In the genomic region with DNA sequence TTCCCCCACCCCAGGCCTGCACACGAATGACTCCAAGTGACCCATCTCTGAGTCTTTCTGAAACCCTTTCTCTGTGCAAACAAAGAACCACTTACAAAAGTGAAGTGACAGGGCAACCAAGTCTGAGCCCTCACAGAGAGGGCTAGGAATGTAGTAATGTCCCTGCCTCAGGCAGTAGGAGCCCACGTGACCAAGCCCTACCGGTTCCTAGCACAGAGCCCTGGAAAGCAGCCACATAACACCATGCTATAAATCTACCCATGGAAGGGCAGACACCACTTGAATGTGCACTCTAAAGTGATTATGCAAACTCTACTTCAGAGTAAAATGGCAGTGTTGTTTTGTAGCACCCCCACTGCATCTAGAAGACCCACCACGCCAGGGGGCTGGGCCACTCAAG, we compare ENCODE assay signal across 12 mouse cellular contexts. TPM values are rescaled to one million over a fixed set of nuclear protein-coding genes. Genes with fewer than 3 reads are reported as not detected.
DNase-seq lines count a peak whose midpoint lies in the region; ATAC-seq and TF ChIP-seq lines count a peak whose summit lies in the region.
"Had no signal": no experiment of that assay in that cellular context is flagged by ENCODE, and none has a peak within 500 bp of the region (broad histone marks: within the 10 kb centered on the region; RNA-seq: fewer than 3 reads in every experiment).

No protein-coding gene starts in this region.

- H3K9me3 ChIP-seq in heart, embryonic 16.5 days (replicated peaks; ENCODE audit: control insufficient read depth, low read length), result no peaks in the 10 kb centered on the region
- no peaks in the 10 kb centered on the region for H3K9me3 ChIP-seq in kidney, embryonic 15.5 days (replicated peaks)
- no peaks in the 10 kb centered on the region for H3K9me3 ChIP-seq in midbrain, embryonic 13.5 days

- H3K27ac ChIP-seq in heart, embryonic 16.5 days (ENCODE audit: low read length), result peak overlapping the region; percentile 74
- no peak overlapping the region for H3K27ac ChIP-seq in heart, adult 2 months
- H3K27ac ChIP-seq in kidney, embryonic 15.5 days, result peak overlapping the region; percentile 15; the same call in 1 of the 2 replicates
- H3K27ac ChIP-seq in midbrain, embryonic 13.5 days, result no peak overlapping the region
- H3K27ac ChIP-seq in cerebellum, adult 2 months (ENCODE audit: insufficient read depth, low read length), result no peak overlapping the region

- no peak for TF ChIP-seq CTCF in heart, adult 2 months (IDR thresholded peaks at IDR 0.05)
- TF ChIP-seq CTCF in cerebellum, adult 2 months (IDR thresholded peaks at IDR 0.05; ENCODE audit: borderline replicate concordance, insufficient read depth, low read depth, low read length), result no peak

- DNase-seq in heart, adult 2 months, result no peak
- peak; percentile 63 for DNase-seq in adrenal gland, postnatal 10 days
- peak; percentile 33 for DNase-seq in lung, postnatal 14 days
- DNase-seq in cerebellum, adult 2 months, result no peak
- no peak for DNase-seq in left cerebral cortex, postnatal 14 days (ENCODE audit: low spot score in 2 of 2)
- DNase-seq: gastrocnemius, postnatal 10 days; thymus, postnatal 25 days had no signal

- no peak for TF ChIP-seq EP300 in heart, adult 2 months (IDR thresholded peaks at IDR 0.05; ENCODE audit: insufficient read depth, low read depth, low read length)

- H3K79me2 ChIP-seq in heart, adult 2 months (replicated peaks; ENCODE audit: control insufficient read depth, insufficient read depth, low read length), result no peaks in the 10 kb centered on the region

- H3K36me3 ChIP-seq in heart, embryonic 16.5 days (ENCODE audit: control insufficient read depth, insufficient read depth), result peaks cover 30% of the 10 kb centered on the region
- no peaks in the 10 kb centered on the region; the same call in 1 of the 2 replicates for H3K36me3 ChIP-seq in heart, adult 2 months (ENCODE audit: control insufficient read depth, insufficient read depth, low read length)
- peaks cover 85% of the 10 kb centered on the region for H3K36me3 ChIP-seq in kidney, embryonic 15.5 days
- peaks cover 82% of the 10 kb centered on the region for H3K36me3 ChIP-seq in midbrain, embryonic 13.5 days

- H3K27me3 ChIP-seq in heart, embryonic 16.5 days (ENCODE audit: control insufficient read depth, insufficient read depth, low read length), result no peaks in the 10 kb centered on the region
- no peaks in the 10 kb centered on the region for H3K27me3 ChIP-seq in heart, adult 2 months (ENCODE audit: control insufficient read depth, insufficient read depth, low read length)
- H3K27me3 ChIP-seq in kidney, embryonic 15.5 days, result no peaks in the 10 kb centered on the region
- H3K27me3 ChIP-seq in midbrain, embryonic 13.5 days, result no peaks in the 10 kb centered on the region
- no peaks in the 10 kb centered on the region for H3K27me3 ChIP-seq in cerebellum, adult 2 months (ENCODE audit: control insufficient read depth, insufficient read depth, low read length)
- H3K27me3 ChIP-seq: CH12.LX had no signal

- intact Hi-C loops in heart, adult 2 months (cut with DNase I), result no loop called here
- intact Hi-C loops in left cerebral cortex, postnatal 14 days (cut with DNase I), result no loop called here

- H3K9ac ChIP-seq in heart, embryonic 16.5 days (ENCODE audit: low read length), result no peak overlapping the region
- H3K9ac ChIP-seq in heart, adult 2 months (ENCODE audit: low read depth, low read length), result no peak overlapping the region
- no peak overlapping the region for H3K9ac ChIP-seq in kidney, embryonic 15.5 days
- H3K9ac ChIP-seq in midbrain, embryonic 13.5 days (replicated peaks), result no peak overlapping the region

- H3K4me2 ChIP-seq in heart, embryonic 16.5 days (ENCODE audit: low read depth, low read length), result no peak overlapping the region
- no peak overlapping the region for H3K4me2 ChIP-seq in kidney, embryonic 15.5 days
- no peak overlapping the region for H3K4me2 ChIP-seq in midbrain, embryonic 13.5 days (replicated peaks)

- no peak for TF ChIP-seq POLR2A in heart, adult 2 months (IDR thresholded peaks at IDR 0.05; ENCODE audit: insufficient read depth, low read depth, low read length)
- no peak for TF ChIP-seq POLR2A in cerebellum, adult 2 months (IDR thresholded peaks at IDR 0.05; ENCODE audit: borderline replicate concordance, insufficient read depth, low read length)

- H3K4me3 ChIP-seq in heart, embryonic 16.5 days (ENCODE audit: low read length), result no peak overlapping the region
- no peak overlapping the region for H3K4me3 ChIP-seq in heart, adult 2 months
- no peak overlapping the region for H3K4me3 ChIP-seq in kidney, embryonic 15.5 days (replicated peaks)
- H3K4me3 ChIP-seq in midbrain, embryonic 13.5 days (replicated peaks), result no peak overlapping the region
- H3K4me3 ChIP-seq in cerebellum, adult 2 months (replicated peaks; ENCODE audit: insufficient read depth, low read depth, low read length), result no peak overlapping the region

- peak; percentile 80 for ATAC-seq in heart, embryonic 16.5 days (replicated peaks; ENCODE audit: extremely low read depth, insufficient read depth, low FRiP score)
- peak; percentile 69; the same call in 1 of the 2 replicates for ATAC-seq in kidney, embryonic 15.5 days (replicated peaks; ENCODE audit: low FRiP score)
- no peak for ATAC-seq in midbrain, embryonic 13.5 days

- no peaks in the 10 kb centered on the region for H3K4me1 ChIP-seq in heart, embryonic 16.5 days (ENCODE audit: control insufficient read depth, insufficient read depth, low read length)
- no peaks in the 10 kb centered on the region for H3K4me1 ChIP-seq in heart, adult 2 months (ENCODE audit: control insufficient read depth, insufficient read depth, low read length)
- no peaks in the 10 kb centered on the region for H3K4me1 ChIP-seq in kidney, embryonic 15.5 days
- H3K4me1 ChIP-seq in midbrain, embryonic 13.5 days (replicated peaks), result no peaks in the 10 kb centered on the region
- H3K4me1 ChIP-seq in cerebellum, adult 2 months (ENCODE audit: control insufficient read depth, insufficient read depth, low read length), result no peaks in the 10 kb centered on the region

- 58% methylated on average over 4 of the region's 4 CpGs for WGBS in heart, embryonic 16.5 days
- WGBS in heart, adult 2 months, result 76% methylated on average over 4 of the region's 4 CpGs
- WGBS in kidney, embryonic 15.5 days, result 56% methylated on average over 4 of the region's 4 CpGs
- WGBS in midbrain, embryonic 13.5 days, result 79% methylated on average over 4 of the region's 4 CpGs
- 62% methylated on average over 4 of the region's 4 CpGs for WGBS in cerebellum, adult 2 months

RNA-seq across cellular contexts. Expression of a gene that starts 12.9 kb away (rescaled TPM):
- 76.6 and 82.0 TPM in 2 replicates for polyA plus RNA-seq in heart, embryonic 16.5 days (2015; fragmentation: Nextera tagmentation; extraction: Ambion mirVana)
- total RNA-seq in heart, adult 2 months (2021), result 10 to 100 TPM; 31.9 to 35.0 TPM
- polyA plus RNA-seq in heart, adult 2 months (2012; rRNA removed), result 27.0 and 29.7 TPM in 2 replicates
- total RNA-seq in adrenal gland, postnatal 10 days (2021), result 10 to 100 TPM; 36.1 to 36.7 TPM
- polyA plus RNA-seq in kidney, embryonic 15.5 days (2015; fragmentation: Nextera tagmentation; extraction: Ambion mirVana), result 112 and 119 TPM in 2 replicates
- 122 and 123 TPM in 2 replicates for polyA plus RNA-seq in midbrain, embryonic 13.5 days (2015; fragmentation: Nextera tagmentation; extraction: Ambion mirVana)
- polyA plus RNA-seq in cerebellum, adult 2 months (2012; rRNA removed), result 94.5 and 96.8 TPM in 2 replicates
- total RNA-seq in left cerebral cortex, postnatal 14 days (2021), result 100 to 1,000 TPM; 102 to 108 TPM

RNA-seq across cellular contexts. Expression of a gene that starts 13.1 kb away (rescaled TPM):
- polyA plus RNA-seq in heart, embryonic 16.5 days (2015; fragmentation: Nextera tagmentation; extraction: Ambion mirVana), result 4.9 and 5.8 TPM in 2 replicates
- total RNA-seq in heart, adult 2 months (2021), result 10 to 100 TPM; 67.6 to 71.9 TPM
- 67.1 and 89.9 TPM in 2 replicates for polyA plus RNA-seq in heart, adult 2 months (2012; rRNA removed)
- total RNA-seq in adrenal gland, postnatal 10 days (2021), result 10 to 100 TPM; 74.0 to 83.3 TPM
- polyA plus RNA-seq in kidney, embryonic 15.5 days (2015; fragmentation: Nextera tagmentation; extraction: Ambion mirVana), result 7.4 and 7.8 TPM in 2 replicates
- 9.2 and 11.4 TPM in 2 replicates for polyA plus RNA-seq in midbrain, embryonic 13.5 days (2015; fragmentation: Nextera tagmentation; extraction: Ambion mirVana)
- polyA plus RNA-seq in cerebellum, adult 2 months (2012; rRNA removed), result 130 and 136 TPM in 2 replicates
- 100 to 1,000 TPM; 132 to 135 TPM for total RNA-seq in left cerebral cortex, postnatal 14 days (2021)

RNA-seq across cellular contexts. Expression of a gene that starts 18.4 kb away (rescaled TPM):
- polyA plus RNA-seq in heart, embryonic 16.5 days (2015; fragmentation: Nextera tagmentation; extraction: Ambion mirVana), result 0.49 and 1.1 TPM in 2 replicates
- total RNA-seq in heart, adult 2 months (2021), result 1 to 10 TPM in 1 of 2 experiments, under 1 TPM in 1; 0.89 to 1.5 TPM
- polyA plus RNA-seq in heart, adult 2 months (2012; rRNA removed), result 1.7 and 2.2 TPM in 2 replicates
- 10 to 100 TPM in 1 of 2 experiments, 1 to 10 TPM in 1; 7.5 to 11.8 TPM for total RNA-seq in adrenal gland, postnatal 10 days (2021)
- polyA plus RNA-seq in kidney, embryonic 15.5 days (2015; fragmentation: Nextera tagmentation; extraction: Ambion mirVana), result 1.1 and 1.6 TPM in 2 replicates
- polyA plus RNA-seq in midbrain, embryonic 13.5 days (2015; fragmentation: Nextera tagmentation; extraction: Ambion mirVana), result 6.8 and 7.6 TPM in 2 replicates
- 177 and 182 TPM in 2 replicates for polyA plus RNA-seq in cerebellum, adult 2 months (2012; rRNA removed)
- total RNA-seq in left cerebral cortex, postnatal 14 days (2021), result 100 to 1,000 TPM; 330 to 331 TPM

RNA-seq across cellular contexts. Expression of a gene that starts 40.7 kb away (rescaled TPM):
- polyA plus RNA-seq in heart, embryonic 16.5 days (2015; fragmentation: Nextera tagmentation; extraction: Ambion mirVana), result 1.0 and 1.5 TPM in 2 replicates
- 1 to 10 TPM; 4.2 to 5.3 TPM for total RNA-seq in heart, adult 2 months (2021)
- 12.8 and 19.2 TPM in 2 replicates for polyA plus RNA-seq in heart, adult 2 months (2012; rRNA removed)
- 10 to 100 TPM; 12.7 to 14.7 TPM for total RNA-seq in adrenal gland, postnatal 10 days (2021)
- polyA plus RNA-seq in kidney, embryonic 15.5 days (2015; fragmentation: Nextera tagmentation; extraction: Ambion mirVana), result 1.5 and 1.6 TPM in 2 replicates
- polyA plus RNA-seq in midbrain, embryonic 13.5 days (2015; fragmentation: Nextera tagmentation; extraction: Ambion mirVana), result 3.8 and 3.9 TPM in 2 replicates
- 45.2 and 47.9 TPM in 2 replicates for polyA plus RNA-seq in cerebellum, adult 2 months (2012; rRNA removed)
- 10 to 100 TPM; 10.8 to 10.9 TPM for total RNA-seq in left cerebral cortex, postnatal 14 days (2021)

RNA-seq across cellular contexts. Expression of a gene that starts 53.1 kb away (rescaled TPM):
- polyA plus RNA-seq in heart, embryonic 16.5 days (2015; fragmentation: Nextera tagmentation; extraction: Ambion mirVana), result 0.06 and 0.33 TPM in 2 replicates
- total RNA-seq in heart, adult 2 months (2021), result not detected
- polyA plus RNA-seq in heart, adult 2 months (2012; rRNA removed), result 0.16 and 0.59 TPM in 2 replicates
- total RNA-seq in adrenal gland, postnatal 10 days (2021), result under 1 TPM; 0.21 to 0.27 TPM
- 0.12 TPM in 1 of 2 replicates, not detected in the other for polyA plus RNA-seq in kidney, embryonic 15.5 days (2015; fragmentation: Nextera tagmentation; extraction: Ambion mirVana)
- polyA plus RNA-seq in midbrain, embryonic 13.5 days (2015; fragmentation: Nextera tagmentation; extraction: Ambion mirVana), result 0.22 and 0.24 TPM in 2 replicates
- not detected in 2 replicates for polyA plus RNA-seq in cerebellum, adult 2 months (2012; rRNA removed)
- under 1 TPM in 1 of 2 experiments, not detected in 1; 0.21 TPM for total RNA-seq in left cerebral cortex, postnatal 14 days (2021)
- total RNA-seq: CH12.LX; layer of hippocampus, postnatal 25 days had no signal

Comparison
In these comparisons a context has a peak if more than half of its experiments do, and no peak if none do; other contexts are left out.
1. H3K27ac ChIP-seq: peak in heart, embryonic 16.5 days (single experiment) and kidney, embryonic 15.5 days (single experiment); none in heart, adult 2 months (single experiment), midbrain, embryonic 13.5 days (single experiment) and cerebellum, adult 2 months (single experiment).
2. DNase-seq: peak in adrenal gland, postnatal 10 days (single experiment) and lung, postnatal 14 days (single experiment); none in heart, adult 2 months (0 of 2), cerebellum, adult 2 months (0 of 2) and left cerebral cortex, postnatal 14 days (0 of 2).
3. RNA of a gene that starts 18.4 kb away (polyA plus RNA-seq): 177 to 182 TPM in cerebellum, adult 2 months; 6.8 to 7.6 TPM in midbrain, embryonic 13.5 days, 1.7 to 2.2 TPM in heart, adult 2 months, 1.1 to 1.6 TPM in kidney, embryonic 15.5 days and 0.49 to 1.1 TPM in heart, embryonic 16.5 days; every median in the first group is over 10 times any median in the second.